Mouse (Mus musculus): Measurements from ENCODE around the gene Flnc. TPM values are rescaled to one million over a fixed set of nuclear protein-coding genes. Genes with fewer than 3 reads are reported as not detected.

Gene Flnc
- total RNA-seq, 2 experiments from 2014 or later: 1.4 to 1.5 TPM

- no peak for DNase-seq (ENCODE audit: low spot score in 2 of 2)
Measured at GRCm38 (mm10) chr6:29431473-29431872, 1.6 kb upstream of the Flnc start.

GRCm38 (mm10) chr6:29432156-29432555 lies 900 bp upstream of the Flnc start:
- no peak for DNase-seq (ENCODE audit: low spot score in 2 of 2)

- DNase-seq (ENCODE audit: low spot score in 2 of 2): no peak
Measured at GRCm38 (mm10) chr6:29432676-29433037, 399 bp upstream of the Flnc start.

GRCm38 (mm10) chr6:29433804-29434795 lies 1.0 kb downstream of the Flnc start:
- DNase-seq (ENCODE audit: low spot score in 2 of 2): no peak

- DNase-seq (ENCODE audit: low spot score in 2 of 2): no peak
Measured at GRCm38 (mm10) chr6:29434911-29435691, 2.0 kb downstream of the Flnc start.

- DNase-seq (ENCODE audit: low spot score in 2 of 2): no peak
Measured at GRCm38 (mm10) chr6:29435940-29436451, 2.9 kb downstream of the Flnc start.

- DNase-seq (ENCODE audit: low spot score in 2 of 2): peak in 1 of 2 experiments; percentile 20
Measured at GRCm38 (mm10) chr6:29436461-29436934, 3.4 kb downstream of the Flnc start.

- DNase-seq (ENCODE audit: low spot score in 2 of 2): no peak
Measured at GRCm38 (mm10) chr6:29439251-29439650, 6.2 kb downstream of the Flnc start.

GRCm38 (mm10) chr6:29439789-29440188 lies 6.7 kb downstream of the Flnc start:
- DNase-seq (ENCODE audit: low spot score in 2 of 2): no peak

- DNase-seq (ENCODE audit: low spot score in 2 of 2): peak in 1 of 2 experiments; percentile 36
Measured at GRCm38 (mm10) chr6:29444773-29445172, 11.7 kb downstream of the Flnc start.

- DNase-seq (ENCODE audit: low spot score in 2 of 2): no peak
Measured at GRCm38 (mm10) chr6:29445354-29445753, 12.3 kb downstream of the Flnc start.

- DNase-seq (ENCODE audit: low spot score in 2 of 2): no peak
Measured at GRCm38 (mm10) chr6:29449858-29450257, 16.8 kb downstream of the Flnc start.

- no peak for DNase-seq (ENCODE audit: low spot score in 2 of 2)
Measured at GRCm38 (mm10) chr6:29450667-29451066, 17.6 kb downstream of the Flnc start.

GRCm38 (mm10) chr6:29461502-29461901 lies 28.4 kb downstream of the Flnc start:
- DNase-seq (ENCODE audit: low spot score in 2 of 2): no peak

GRCm38 (mm10) chr6:29463388-29463787 lies 30.3 kb downstream of the Flnc start:
- DNase-seq (ENCODE audit: low spot score in 2 of 2): no peak

- peak; percentile 92 to 93 for DNase-seq (ENCODE audit: low spot score in 2 of 2)
Measured at GRCm38 (mm10) chr6:29467583-29468354, 34.7 kb downstream of the Flnc start, which contains the start of gene Atp6v1f. TSS of gene Atp6v1f (plus strand) at chr6:29467718.

- DNase-seq (ENCODE audit: low spot score in 2 of 2): no peak
Measured at GRCm38 (mm10) chr6:29468851-29469250, 35.8 kb downstream of the Flnc start.

GRCm38 (mm10) chr6:29471137-29471536 lies 38.1 kb downstream of the Flnc start, which contains the start of gene Atp6v1fnb:
TSS of gene Atp6v1fnb (plus strand) at chr6:29471437.
- no peak for DNase-seq (ENCODE audit: low spot score in 2 of 2)

- DNase-seq (ENCODE audit: low spot score in 2 of 2): peak; percentile 74 to 79
Measured at GRCm38 (mm10) chr6:29473941-29474691, 41.1 kb downstream of the Flnc start.

GRCm38 (mm10) chr6:29474736-29475135 lies 41.7 kb downstream of the Flnc start:
- no peak for DNase-seq (ENCODE audit: low spot score in 2 of 2)

Data from left cerebral cortex, adult 18-20 months (tissue).